Mouse (Mus musculus) cerebellum, adult 2 months (tissue): ENCODE results near the gene Sall1.

ENCODE experiments used
- CTCF ChIP-seq: fragments of 200-500 bp; IDR thresholded peaks from 2 replicates; pipeline ENCODE4 v1.5.1; 2011; ENCODE audit warnings: low read depth, mild to moderate bottlenecking, control low read depth, low read length, moderate library complexity, borderline replicate concordance; ENCODE audit not compliant: insufficient read depth
- POLR2A ChIP-seq: fragments of 200-500 bp; IDR thresholded peaks from 2 replicates; pipeline ENCODE4 v1.6.1; 2011; ENCODE audit warnings: low read length, control low read depth, borderline replicate concordance; ENCODE audit not compliant: insufficient read depth

- no peak for TF ChIP-seq CTCF
- no peak for TF ChIP-seq POLR2A
Observed at GRCm38 (mm10) chr8:89003336-89003896, 40.5 kb downstream of the Sall1 start.
